Mouse (Mus musculus): ENCODE measurements around the gene Gm436. TPM values are rescaled to one million over a fixed set of nuclear protein-coding genes. Genes with fewer than 3 reads are reported as not detected.

Gene Gm436
- polyA plus RNA-seq (2014; fragmentation: Illumina TruSeq; extraction: RNeasy Lipid Tissue Mini Kit (QIAGEN cat#74804); ENCODE audit: low read depth, low replicate concordance) = not detected

GRCm38 (mm10) chr4:144686268-144686667 is at the start of gene Gm436:
TSS of gene Gm436 (minus strand) at chr4:144686368.

DNA sequence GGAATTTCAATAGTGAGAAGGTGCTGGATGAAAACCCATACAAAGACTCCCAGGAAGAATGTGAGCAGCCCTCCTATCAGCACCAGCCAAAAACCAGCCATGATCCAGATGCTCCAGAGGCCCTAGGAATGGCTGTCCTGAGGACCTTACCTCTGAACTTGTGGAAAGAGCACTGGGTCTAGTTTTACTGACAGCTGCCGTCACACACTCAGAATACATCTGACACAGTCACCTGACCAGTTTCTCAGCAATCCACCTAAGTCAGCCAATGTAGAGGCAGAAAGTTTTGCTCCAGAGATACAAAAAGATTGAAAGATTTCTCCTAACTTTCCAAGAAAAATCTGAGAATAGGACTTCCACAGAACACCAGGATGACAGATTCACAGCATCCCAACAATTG is 35.1 kb upstream of the Gm436 start, which contains the start of gene Gm13178:
Gm13178 (minus strand) TSS at position 101 of the 400 bp plus-strand sequence.

Other genes starting within 250 kb of the Gm436 start
- gene 1700012P22Rik, start 247.6 kb downstream of the Gm436 start, polyA plus RNA-seq (2014; fragmentation: Illumina TruSeq; extraction: RNeasy Lipid Tissue Mini Kit (QIAGEN cat#74804); ENCODE audit: low read depth, low replicate concordance) = not detected
- gene Gm9944, start 233.1 kb downstream of the Gm436 start, polyA plus RNA-seq (2014; fragmentation: Illumina TruSeq; extraction: RNeasy Lipid Tissue Mini Kit (QIAGEN cat#74804); ENCODE audit: low read depth, low replicate concordance) = not detected
- not detected for gene Aadacl3, start 222.6 kb downstream of the Gm436 start, polyA plus RNA-seq (2014; fragmentation: Illumina TruSeq; extraction: RNeasy Lipid Tissue Mini Kit (QIAGEN cat#74804); ENCODE audit: low read depth, low replicate concordance)
- gene 9430007A20Rik, start 166.5 kb downstream of the Gm436 start, polyA plus RNA-seq (2014; fragmentation: Illumina TruSeq; extraction: RNeasy Lipid Tissue Mini Kit (QIAGEN cat#74804); ENCODE audit: low read depth, low replicate concordance) = not detected
- gene Gm13124, start 121.2 kb downstream of the Gm436 start, polyA plus RNA-seq (2014; fragmentation: Illumina TruSeq; extraction: RNeasy Lipid Tissue Mini Kit (QIAGEN cat#74804); ENCODE audit: low read depth, low replicate concordance) = not detected
- gene Aadacl4, start 72.7 kb downstream of the Gm436 start, polyA plus RNA-seq (2014; fragmentation: Illumina TruSeq; extraction: RNeasy Lipid Tissue Mini Kit (QIAGEN cat#74804); ENCODE audit: low read depth, low replicate concordance) = not detected
- not detected for gene Gm13178, start 35.0 kb upstream of the Gm436 start, polyA plus RNA-seq (2014; fragmentation: Illumina TruSeq; extraction: RNeasy Lipid Tissue Mini Kit (QIAGEN cat#74804); ENCODE audit: low read depth, low replicate concordance)
- not detected for gene Gm438, start 100.2 kb upstream of the Gm436 start, polyA plus RNA-seq (2014; fragmentation: Illumina TruSeq; extraction: RNeasy Lipid Tissue Mini Kit (QIAGEN cat#74804); ENCODE audit: low read depth, low replicate concordance)
- gene Dhrs3, start 206.5 kb upstream of the Gm436 start, polyA plus RNA-seq (2014; fragmentation: Illumina TruSeq; extraction: RNeasy Lipid Tissue Mini Kit (QIAGEN cat#74804); ENCODE audit: low read depth, low replicate concordance) = 34.6 TPM

Data from adrenal gland, adult 10 weeks (tissue).